Mouse (Mus musculus) thymus, adult 2 months (tissue): ENCODE measurements around the gene Tuba8.

ENCODE experiments used
- CTCF ChIP-seq: fragments of 200-500 bp; IDR thresholded peaks from 2 replicates; pipeline ENCODE4 v1.5.1; 2012; ENCODE audit warnings: mild to moderate bottlenecking, control low read depth, low read length, moderate library complexity, borderline replicate concordance; ENCODE audit not compliant: control insufficient read depth, poor library complexity, insufficient read depth; ENCODE audit errors: extremely low read depth
- POLR2A ChIP-seq: fragments of 200-500 bp; IDR thresholded peaks from 2 replicates; pipeline ENCODE4 v1.6.1; 2012; ENCODE audit warnings: mild to moderate bottlenecking, low read length, control low read depth, moderate library complexity; ENCODE audit not compliant: control insufficient read depth, poor library complexity, insufficient read depth; ENCODE audit errors: extremely low read depth

GRCm38 (mm10) chr6:121194061-121194955 lies 16.2 kb upstream of the Tuba8 start:
- TF ChIP-seq CTCF (no peak), POLR2A (no peak)
